Mouse (Mus musculus): ENCODE results near the gene Pmfbp1.

Gene Pmfbp1

GRCm38 (mm10) chr8:109499009-109499717, 5.3 kb downstream of the Pmfbp1 start:
- DNase-seq (ENCODE audit: low read depth, low spot score): no peak

- no peak for DNase-seq (ENCODE audit: low read depth, low spot score)
Observed at GRCm38 (mm10) chr8:109503566-109503965, 9.7 kb downstream of the Pmfbp1 start.

GRCm38 (mm10) chr8:109505560-109505959, 11.7 kb downstream of the Pmfbp1 start:
- DNase-seq (ENCODE audit: low read depth, low spot score): no peak

- DNase-seq (ENCODE audit: low read depth, low spot score): no peak
Observed at GRCm38 (mm10) chr8:109524008-109524407, 30.2 kb downstream of the Pmfbp1 start.

- no peak for DNase-seq (ENCODE audit: low read depth, low spot score)
Observed at GRCm38 (mm10) chr8:109535140-109535990, 41.5 kb downstream of the Pmfbp1 start.

GRCm38 (mm10) chr8:109536703-109537102, 42.9 kb downstream of the Pmfbp1 start:
- peak; percentile 35 for DNase-seq (ENCODE audit: low read depth, low spot score)

- DNase-seq (ENCODE audit: low read depth, low spot score): no peak
Observed at GRCm38 (mm10) chr8:109542165-109542564, 48.3 kb downstream of the Pmfbp1 start.

GRCm38 (mm10) chr8:109542748-109543519, 49.1 kb downstream of the Pmfbp1 start:
- no peak for DNase-seq (ENCODE audit: low read depth, low spot score)

- no peak for DNase-seq (ENCODE audit: low read depth, low spot score)
Observed at GRCm38 (mm10) chr8:109544049-109544448, 50.2 kb downstream of the Pmfbp1 start.

GRCm38 (mm10) chr8:109551663-109552062, 57.8 kb downstream of the Pmfbp1 start:
- no peak for DNase-seq (ENCODE audit: low read depth, low spot score)

GRCm38 (mm10) chr8:109563881-109564280, 70.1 kb downstream of the Pmfbp1 start:
- DNase-seq (ENCODE audit: low read depth, low spot score): no peak

GRCm38 (mm10) chr8:109564766-109565165, 70.9 kb downstream of the Pmfbp1 start:
- DNase-seq (ENCODE audit: low read depth, low spot score): no peak

GRCm38 (mm10) chr8:109565498-109566333, 71.9 kb downstream of the Pmfbp1 start, which contains the start of the genes Dhx38 and Txnl4b:
TSS of gene Dhx38 (minus strand) at chr8:109565861.
TSS of gene Txnl4b (plus strand) at chr8:109565892.
- DNase-seq (ENCODE audit: low read depth, low spot score): peak; percentile 99

GRCm38 (mm10) chr8:109571139-109571538, 77.3 kb downstream of the Pmfbp1 start:
- no peak for DNase-seq (ENCODE audit: low read depth, low spot score)

- no peak for DNase-seq (ENCODE audit: low read depth, low spot score)
Observed at GRCm38 (mm10) chr8:109576311-109576710, 82.5 kb downstream of the Pmfbp1 start.

- no peak for DNase-seq (ENCODE audit: low read depth, low spot score)
Observed at GRCm38 (mm10) chr8:109578900-109579301, 85.1 kb downstream of the Pmfbp1 start, which contains the start of gene Hp. TSS of gene Hp (minus strand) at chr8:109579172.

GRCm38 (mm10) chr8:109584293-109584692, 90.5 kb downstream of the Pmfbp1 start:
- DNase-seq (ENCODE audit: low read depth, low spot score): no peak

GRCm38 (mm10) chr8:109584830-109585229, 91.0 kb downstream of the Pmfbp1 start:
- DNase-seq (ENCODE audit: low read depth, low spot score): no peak

- DNase-seq (ENCODE audit: low read depth, low spot score): no peak
Observed at GRCm38 (mm10) chr8:109585652-109586051, 91.8 kb downstream of the Pmfbp1 start.

GRCm38 (mm10) chr8:109586972-109587504, 93.2 kb downstream of the Pmfbp1 start:
- DNase-seq (ENCODE audit: low read depth, low spot score): no peak

GRCm38 (mm10) chr8:109590901-109591300, 97.1 kb downstream of the Pmfbp1 start:
- DNase-seq (ENCODE audit: low read depth, low spot score): no peak
